Mouse (Mus musculus): Measurements from ENCODE around the gene Atg7.

GRCm38 (mm10) chr6:114682092-114682711 lies 39.3 kb downstream of the Atg7 start:
- TF ChIP-seq ZNF384 (IDR thresholded peaks at IDR 0.05; ENCODE audit: low read depth, low read length) (no peak), CHD2 (IDR thresholded peaks at IDR 0.05; ENCODE audit: low read depth, low read length) (no peak)
